ENCODE assay signal across 14 mouse cellular contexts in genomic region chr4:129572236-129573092, GRCm38 (mm10). TPM values are rescaled to one million over a fixed set of nuclear protein-coding genes. Genes with fewer than 3 reads are reported as not detected.
DNase-seq lines count a peak whose midpoint lies in the region; ATAC-seq lines count a peak whose summit lies in the region.
"Had no signal": no experiment of that assay in that cellular context is flagged by ENCODE, and none has a peak within 500 bp of the region (broad histone marks: within the 10 kb centered on the region; RNA-seq: fewer than 3 reads in every experiment).

No protein-coding gene starts in this region.

- H3K27ac ChIP-seq in heart, embryonic 10.5 days, result peak overlapping the region; percentile 44
- H3K27ac ChIP-seq in lung, embryonic 15.5 days, result peak overlapping the region; percentile 39; the same call in 1 of the 2 replicates
- peak overlapping the region; percentile 54 for H3K27ac ChIP-seq in kidney, embryonic 16.5 days (ENCODE audit: low read length)
- no peak overlapping the region for H3K27ac ChIP-seq in hindbrain, embryonic 16.5 days (ENCODE audit: low read depth, low read length)
- H3K27ac ChIP-seq: limb, embryonic 15.5 days; midbrain, embryonic 13.5 days; neural tube, embryonic 12.5 days had no signal

- no peaks in the 10 kb centered on the region for H3K9me3 ChIP-seq in heart, embryonic 10.5 days
- H3K9me3 ChIP-seq in lung, embryonic 15.5 days, result no peaks in the 10 kb centered on the region
- no peaks in the 10 kb centered on the region for H3K9me3 ChIP-seq in kidney, embryonic 16.5 days (ENCODE audit: low read length)
- no peaks in the 10 kb centered on the region for H3K9me3 ChIP-seq in hindbrain, embryonic 16.5 days (ENCODE audit: control insufficient read depth, low read length)
- H3K9me3 ChIP-seq: limb, embryonic 15.5 days; midbrain, embryonic 13.5 days; neural tube, embryonic 12.5 days had no signal

- H3K4me3 ChIP-seq in heart, embryonic 10.5 days, result no peak overlapping the region
- H3K4me3 ChIP-seq in lung, embryonic 15.5 days, result no peak overlapping the region
- H3K4me3 ChIP-seq in kidney, embryonic 16.5 days (ENCODE audit: low read length), result no peak overlapping the region
- H3K4me3 ChIP-seq in hindbrain, embryonic 16.5 days (ENCODE audit: low read length), result no peak overlapping the region
- H3K4me3 ChIP-seq: limb, embryonic 15.5 days; midbrain, embryonic 13.5 days; neural tube, embryonic 12.5 days had no signal

- H3K4me2 ChIP-seq in lung, embryonic 15.5 days, result no peak overlapping the region
- no peak overlapping the region for H3K4me2 ChIP-seq in kidney, embryonic 16.5 days (replicated peaks; ENCODE audit: low read depth, low read length)
- no peak overlapping the region for H3K4me2 ChIP-seq in hindbrain, embryonic 16.5 days (ENCODE audit: low read length)
- H3K4me2 ChIP-seq: limb, embryonic 15.5 days; midbrain, embryonic 13.5 days; neural tube, embryonic 12.5 days had no signal

- 0 out of 2 replicates have a peak, but pooled peaks cover 4% of the 10 kb centered on the region for H3K27me3 ChIP-seq in heart, embryonic 10.5 days (ENCODE audit: insufficient read depth, poor library complexity, severe bottlenecking)
- H3K27me3 ChIP-seq in lung, embryonic 15.5 days, result no peaks in the 10 kb centered on the region
- no peaks in the 10 kb centered on the region for H3K27me3 ChIP-seq in kidney, embryonic 16.5 days (ENCODE audit: insufficient read depth, low read length)
- no peaks in the 10 kb centered on the region for H3K27me3 ChIP-seq in hindbrain, embryonic 16.5 days (replicated peaks; ENCODE audit: control insufficient read depth, insufficient read depth, low read length)
- H3K27me3 ChIP-seq: limb, embryonic 15.5 days; midbrain, embryonic 13.5 days; neural tube, embryonic 12.5 days had no signal

- no peak for DNase-seq in heart, embryonic 10.5 days (ENCODE audit: low spot score)
- DNase-seq in heart, adult 9 months (ENCODE audit: low spot score in 2 of 2), result no peak
- DNase-seq in lung, postnatal 10 days, result no peak
- DNase-seq in lung, postnatal 25 days (ENCODE audit: low spot score), result peak; percentile 40
- DNase-seq in spleen, postnatal 10 days (ENCODE audit: low spot score in 2 of 2), result no peak
- DNase-seq: adrenal gland, adult 8-10 months; cerebellum, adult 11 months; retina, postnatal 1 day had no signal

- ATAC-seq in lung, embryonic 15.5 days (ENCODE audit: borderline replicate concordance, extremely low read depth, low FRiP score, low TSS enrichment), result no peak
- ATAC-seq in kidney, embryonic 16.5 days (ENCODE audit: low FRiP score, low TSS enrichment), result no peak
- ATAC-seq in hindbrain, embryonic 16.5 days, result no peak
- ATAC-seq: midbrain, embryonic 13.5 days had no signal

- 68% methylated on average over 13 of the region's 13 CpGs for WGBS in heart, embryonic 10.5 days
- WGBS in lung, embryonic 15.5 days, result 63% methylated on average over 13 of the region's 13 CpGs
- 69% methylated on average over 13 of the region's 13 CpGs for WGBS in kidney, embryonic 16.5 days
- WGBS in hindbrain, embryonic 16.5 days, result 87% methylated on average over 13 of the region's 13 CpGs

- no peaks in the 10 kb centered on the region for H3K36me3 ChIP-seq in heart, embryonic 10.5 days
- no peaks in the 10 kb centered on the region for H3K36me3 ChIP-seq in lung, embryonic 15.5 days
- no peaks in the 10 kb centered on the region for H3K36me3 ChIP-seq in kidney, embryonic 16.5 days (ENCODE audit: insufficient read depth, low read length)
- H3K36me3 ChIP-seq in hindbrain, embryonic 16.5 days (ENCODE audit: control insufficient read depth, insufficient read depth, low read length), result no peaks in the 10 kb centered on the region
- H3K36me3 ChIP-seq: limb, embryonic 15.5 days; midbrain, embryonic 13.5 days; neural tube, embryonic 12.5 days had no signal

- no peak overlapping the region for H3K9ac ChIP-seq in lung, embryonic 15.5 days
- no peak overlapping the region for H3K9ac ChIP-seq in kidney, embryonic 16.5 days (replicated peaks; ENCODE audit: low read length)
- H3K9ac ChIP-seq in hindbrain, embryonic 16.5 days (ENCODE audit: low read depth, low read length), result no peak overlapping the region
- H3K9ac ChIP-seq: limb, embryonic 15.5 days; midbrain, embryonic 13.5 days; neural tube, embryonic 12.5 days had no signal

- H3K4me1 ChIP-seq in heart, embryonic 10.5 days, result peaks cover 17% of the 10 kb centered on the region
- no peaks in the 10 kb centered on the region for H3K4me1 ChIP-seq in lung, embryonic 15.5 days
- peaks cover 13% of the 10 kb centered on the region for H3K4me1 ChIP-seq in kidney, embryonic 16.5 days (ENCODE audit: insufficient read depth, low read length)
- H3K4me1 ChIP-seq in hindbrain, embryonic 16.5 days (ENCODE audit: control insufficient read depth, insufficient read depth, low read depth, low read length), result peaks cover 3% of the 10 kb centered on the region; the same call in 1 of the 2 replicates

RNA-seq across cellular contexts. Expression of gene Lck, which starts 1.0 kb away (rescaled TPM):
- 3.0 and 6.3 TPM in 2 replicates for polyA plus RNA-seq in heart, embryonic 10.5 days (2016; fragmentation: Nextera tagmentation; extraction: Ambion mirVana)
- 8.3 and 24.9 TPM in 2 replicates for polyA plus RNA-seq in lung, embryonic 15.5 days (2015; fragmentation: Nextera tagmentation; extraction: Ambion mirVana)
- polyA plus RNA-seq in kidney, embryonic 16.5 days (2015; fragmentation: Nextera tagmentation; extraction: Ambion mirVana), result 10.8 and 13.0 TPM in 2 replicates
- polyA plus RNA-seq in hindbrain, embryonic 16.5 days (2015; fragmentation: Nextera tagmentation; extraction: Ambion mirVana), result 13.5 and 13.9 TPM in 2 replicates

RNA-seq across cellular contexts. Expression of gene Fam167b, which starts 5.9 kb away (rescaled TPM):
- polyA plus RNA-seq in heart, embryonic 10.5 days (2016; fragmentation: Nextera tagmentation; extraction: Ambion mirVana), result 1.6 and 3.6 TPM in 2 replicates
- polyA plus RNA-seq in lung, embryonic 15.5 days (2015; fragmentation: Nextera tagmentation; extraction: Ambion mirVana), result 3.2 and 4.2 TPM in 2 replicates
- polyA plus RNA-seq in kidney, embryonic 16.5 days (2015; fragmentation: Nextera tagmentation; extraction: Ambion mirVana), result 35.9 and 37.8 TPM in 2 replicates
- 0.35 and 0.58 TPM in 2 replicates for polyA plus RNA-seq in hindbrain, embryonic 16.5 days (2015; fragmentation: Nextera tagmentation; extraction: Ambion mirVana)

RNA-seq across cellular contexts. Expression of gene Eif3i, which starts 28.0 kb away (rescaled TPM):
- 212 and 236 TPM in 2 replicates for polyA plus RNA-seq in heart, embryonic 10.5 days (2016; fragmentation: Nextera tagmentation; extraction: Ambion mirVana)
- polyA plus RNA-seq in lung, embryonic 15.5 days (2015; fragmentation: Nextera tagmentation; extraction: Ambion mirVana), result 259 and 262 TPM in 2 replicates
- 296 and 307 TPM in 2 replicates for polyA plus RNA-seq in kidney, embryonic 16.5 days (2015; fragmentation: Nextera tagmentation; extraction: Ambion mirVana)
- polyA plus RNA-seq in hindbrain, embryonic 16.5 days (2015; fragmentation: Nextera tagmentation; extraction: Ambion mirVana), result 216 and 223 TPM in 2 replicates

RNA-seq across cellular contexts. Expression of gene Tmem234, which starts 28.0 kb away (rescaled TPM):
- polyA plus RNA-seq in heart, embryonic 10.5 days (2016; fragmentation: Nextera tagmentation; extraction: Ambion mirVana), result 184 and 200 TPM in 2 replicates
- 187 and 191 TPM in 2 replicates for polyA plus RNA-seq in lung, embryonic 15.5 days (2015; fragmentation: Nextera tagmentation; extraction: Ambion mirVana)
- polyA plus RNA-seq in kidney, embryonic 16.5 days (2015; fragmentation: Nextera tagmentation; extraction: Ambion mirVana), result 216 and 221 TPM in 2 replicates
- polyA plus RNA-seq in hindbrain, embryonic 16.5 days (2015; fragmentation: Nextera tagmentation; extraction: Ambion mirVana), result 185 and 190 TPM in 2 replicates

RNA-seq across cellular contexts. Expression of gene Hdac1, which starts 30.0 kb away (rescaled TPM):
- polyA plus RNA-seq in heart, embryonic 10.5 days (2016; fragmentation: Nextera tagmentation; extraction: Ambion mirVana), result 201 and 237 TPM in 2 replicates
- polyA plus RNA-seq in lung, embryonic 15.5 days (2015; fragmentation: Nextera tagmentation; extraction: Ambion mirVana), result 251 and 260 TPM in 2 replicates
- 285 and 304 TPM in 2 replicates for polyA plus RNA-seq in kidney, embryonic 16.5 days (2015; fragmentation: Nextera tagmentation; extraction: Ambion mirVana)
- polyA plus RNA-seq in hindbrain, embryonic 16.5 days (2015; fragmentation: Nextera tagmentation; extraction: Ambion mirVana), result 80.5 and 90.0 TPM in 2 replicates
